Mouse (Mus musculus): ENCODE data around the gene Gzf1.
A peak's percentile ranks its signal among the peaks of the same experiment; 100 is the strongest.

Gzf1 gene

DNA sequence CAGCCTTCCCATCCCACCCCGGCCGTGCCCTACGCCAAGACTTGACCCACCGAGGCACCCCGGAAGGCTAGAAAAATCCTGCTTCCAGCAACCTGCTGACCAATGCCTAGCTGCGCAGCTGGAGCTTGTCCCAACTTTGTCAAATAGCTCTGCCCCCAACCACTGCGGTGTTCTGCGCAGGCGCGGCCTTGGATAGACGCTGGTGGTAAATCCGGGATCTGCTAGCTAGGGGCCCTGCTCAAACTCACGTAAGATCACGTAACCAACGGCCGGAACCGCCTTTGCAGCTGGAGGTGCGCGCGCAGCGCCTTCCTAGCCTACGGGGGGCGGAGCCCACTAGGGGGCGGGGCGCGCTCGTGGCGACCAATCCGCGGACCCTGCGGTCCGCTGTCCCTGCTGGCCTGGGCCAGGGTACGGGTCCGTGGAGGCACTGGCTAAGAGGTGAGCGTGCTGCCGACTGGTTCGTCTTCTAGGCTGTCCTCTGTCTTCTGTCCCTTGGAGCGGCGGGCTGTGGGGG lies at the start of gene Gzf1:
TSS of gene Gzf1 (plus strand) at position 249 of the 517 bp plus-strand sequence.
- DNase-seq (ENCODE audit: low spot score): peak; percentile 99

GRCm38 (mm10) chr2:148631602-148632001 lies 49.2 kb upstream of the Gzf1 start:
- DNase-seq (ENCODE audit: low spot score): no peak

- DNase-seq (ENCODE audit: low spot score): no peak
Observed at GRCm38 (mm10) chr2:148634466-148634865, 46.4 kb upstream of the Gzf1 start.

DNA sequence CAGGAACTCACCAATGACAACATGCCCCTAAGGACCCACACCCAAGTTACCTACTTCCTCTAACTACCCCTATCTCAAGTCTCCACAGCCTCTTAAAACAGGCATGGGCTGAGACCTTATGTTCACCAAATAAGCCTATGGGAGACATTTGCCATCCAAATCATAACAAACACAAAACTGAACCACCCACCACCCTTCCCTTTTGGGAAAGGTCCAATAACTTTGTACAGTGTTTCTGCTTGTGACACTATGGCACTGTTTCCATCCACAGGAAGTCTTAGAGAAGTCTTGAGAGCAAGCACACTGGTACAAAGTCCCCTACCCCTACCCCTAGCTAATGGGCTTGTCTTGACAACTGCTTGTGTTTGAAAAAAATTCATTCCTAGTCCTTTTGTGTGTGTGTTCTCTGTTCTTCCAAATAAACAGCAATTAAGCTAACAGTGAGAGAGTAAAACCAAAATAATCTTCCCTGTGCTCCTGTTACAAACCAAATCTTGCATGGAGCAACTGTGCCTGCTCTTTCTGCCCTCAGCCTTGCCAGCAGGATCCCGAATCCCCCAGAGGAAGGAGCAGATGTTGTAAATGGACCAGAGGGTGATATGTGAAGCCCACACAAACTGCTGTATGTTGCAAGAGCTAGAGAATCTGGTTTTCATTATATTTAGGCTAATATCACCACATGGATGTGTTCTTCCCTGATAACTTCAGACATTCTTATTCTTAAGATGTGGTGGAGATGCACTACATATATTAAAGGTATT lies 38.0 kb upstream of the Gzf1 start:
- DNase-seq (ENCODE audit: low spot score): no peak

DNA sequence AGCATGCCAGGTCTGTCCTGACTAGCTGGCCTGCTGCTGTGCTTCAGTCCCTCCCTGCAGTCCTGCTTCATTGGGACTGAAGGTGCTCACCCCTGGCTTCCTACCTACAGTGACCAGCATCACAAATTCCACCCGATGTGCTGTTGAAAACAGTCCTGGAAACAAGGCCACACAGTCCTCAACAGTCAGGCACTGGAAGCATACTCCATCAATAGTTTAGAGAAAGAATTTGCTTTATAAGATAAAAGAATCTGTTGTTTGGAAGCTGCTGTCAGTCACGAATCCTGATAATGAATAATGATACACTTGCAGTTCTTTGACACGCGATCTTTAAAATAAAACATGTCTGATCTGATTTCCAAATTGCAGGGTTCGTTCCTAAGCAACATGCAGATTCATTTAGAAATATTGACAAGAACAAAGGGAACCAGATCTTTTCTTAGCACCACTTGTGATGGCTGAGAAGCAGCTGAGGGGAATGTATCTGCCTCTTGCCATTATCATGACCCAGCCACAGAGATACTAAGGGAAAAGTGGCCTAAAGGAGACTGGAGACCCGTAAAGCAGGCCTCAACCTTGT lies 36.3 kb upstream of the Gzf1 start:
- no peak for DNase-seq (ENCODE audit: low spot score)

GRCm38 (mm10) chr2:148650587-148651357 lies 30.1 kb upstream of the Gzf1 start:
- DNase-seq (ENCODE audit: low spot score): no peak

GRCm38 (mm10) chr2:148654961-148655360 lies 25.9 kb upstream of the Gzf1 start:
- DNase-seq (ENCODE audit: low spot score): peak; percentile 13

GRCm38 (mm10) chr2:148663458-148663857 lies 17.4 kb upstream of the Gzf1 start:
- DNase-seq (ENCODE audit: low spot score): no peak

GRCm38 (mm10) chr2:148672199-148673096 lies 8.4 kb upstream of the Gzf1 start, which contains the start of gene Nxt1:
Gene Nxt1, plus strand, starts transcription at chr2:148672601.
- DNase-seq (ENCODE audit: low spot score): peak; percentile 98

DNA sequence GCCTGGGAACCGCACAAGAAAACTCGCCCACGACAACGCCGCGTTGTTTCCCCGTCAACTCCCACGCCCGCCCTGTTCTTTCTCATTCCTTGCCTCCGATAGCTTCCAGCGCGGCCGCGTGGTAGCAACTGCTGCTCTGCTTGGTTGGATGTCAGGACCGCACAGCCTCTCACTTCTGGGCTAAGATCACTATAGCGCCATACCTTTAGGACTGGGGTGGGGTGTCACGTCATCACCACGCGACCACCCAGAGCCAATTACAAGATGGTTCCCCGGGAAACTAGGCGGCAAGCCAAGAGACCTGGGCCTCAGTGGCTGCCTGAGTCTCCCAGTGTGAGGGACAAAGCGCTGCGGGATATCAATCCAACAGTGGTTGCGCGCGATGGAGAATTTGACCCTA lies 3.0 kb upstream of the Gzf1 start:
- peak; percentile 73 for DNase-seq (ENCODE audit: low spot score)

- DNase-seq (ENCODE audit: low spot score): peak; percentile 78
Observed at GRCm38 (mm10) chr2:148679346-148679745, 1.5 kb upstream of the Gzf1 start.

GRCm38 (mm10) chr2:148681461-148681891 lies 653 bp downstream of the Gzf1 start:
- DNase-seq (ENCODE audit: low spot score): no peak

GRCm38 (mm10) chr2:148683031-148683430 lies 2.2 kb downstream of the Gzf1 start:
- DNase-seq (ENCODE audit: low spot score): no peak

GRCm38 (mm10) chr2:148684972-148685371 lies 4.1 kb downstream of the Gzf1 start:
- DNase-seq (ENCODE audit: low spot score): no peak

GRCm38 (mm10) chr2:148685709-148686108 lies 4.9 kb downstream of the Gzf1 start:
- peak; percentile 35 for DNase-seq (ENCODE audit: low spot score)

DNA sequence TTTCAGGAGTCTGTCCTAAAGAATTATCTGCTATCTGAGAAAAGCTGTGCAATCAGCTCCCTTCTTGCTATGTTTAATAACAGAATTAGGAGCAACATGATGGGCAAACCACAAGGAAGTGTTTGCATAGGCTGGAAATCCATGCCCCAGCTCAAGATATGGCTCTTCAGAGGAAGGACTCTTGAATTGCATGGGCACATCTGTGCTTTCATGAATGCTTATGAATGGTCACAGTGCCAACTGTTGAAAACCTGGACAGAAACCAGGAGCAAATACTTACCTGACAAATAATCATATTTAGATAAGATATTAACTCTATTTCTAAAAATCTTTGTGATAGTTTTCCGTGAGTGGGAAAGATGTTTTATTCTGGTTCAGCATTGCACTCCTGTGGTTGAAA lies 6.0 kb downstream of the Gzf1 start:
- no peak for DNase-seq (ENCODE audit: low spot score)

DNA sequence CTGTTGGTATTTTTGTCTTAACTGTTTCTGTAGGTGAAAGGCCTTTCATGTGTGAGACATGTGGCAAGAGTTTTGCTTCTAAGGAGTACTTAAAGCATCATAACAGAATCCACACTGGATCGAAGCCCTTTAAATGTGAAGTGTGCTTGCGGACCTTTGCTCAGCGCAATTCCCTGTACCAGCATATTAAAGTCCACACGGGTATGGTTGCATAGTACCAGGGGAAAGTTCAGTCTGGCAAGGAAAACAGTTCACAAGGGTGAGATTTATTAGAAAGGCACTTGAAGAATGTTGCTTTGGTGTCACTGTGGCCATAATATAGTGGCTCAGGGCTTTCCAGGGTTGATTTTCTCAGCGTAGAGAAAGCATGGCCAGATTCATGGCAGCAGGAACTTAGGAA lies 7.1 kb downstream of the Gzf1 start:
- DNase-seq (ENCODE audit: low spot score): no peak

DNA sequence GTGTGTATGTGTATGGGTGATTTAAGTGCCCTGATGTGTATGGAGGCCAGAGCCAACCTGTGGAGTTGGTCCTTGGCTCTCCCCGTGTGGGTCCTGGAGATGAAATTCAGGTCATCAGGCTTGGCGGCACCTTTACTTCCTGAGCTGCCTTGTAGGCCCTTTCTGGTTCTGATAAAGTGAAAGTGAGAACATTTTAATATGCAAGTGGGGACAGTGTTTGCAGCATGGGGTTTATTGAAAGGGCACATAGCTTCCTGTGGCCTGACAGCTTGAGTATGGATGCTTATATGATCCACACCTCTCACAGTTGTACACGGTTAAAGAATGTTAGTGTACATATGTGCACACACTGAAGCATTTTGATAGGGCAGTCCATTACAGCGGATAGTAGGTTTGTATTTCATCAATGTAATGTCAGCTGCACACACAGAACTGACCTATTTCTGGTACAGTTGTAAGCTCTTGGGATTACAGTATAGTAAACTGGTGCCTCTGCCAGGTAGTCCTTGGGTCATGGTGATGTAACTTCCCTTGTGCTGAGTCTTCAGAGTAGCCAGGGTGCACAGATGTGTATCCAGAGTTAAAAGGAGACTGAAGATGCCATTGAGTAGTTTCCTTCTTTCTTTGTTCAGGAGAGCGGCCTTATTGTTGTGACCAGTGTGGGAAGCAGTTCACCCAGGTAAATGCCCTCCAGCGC lies 8.8 kb downstream of the Gzf1 start:
- DNase-seq (ENCODE audit: low spot score): no peak

DNA sequence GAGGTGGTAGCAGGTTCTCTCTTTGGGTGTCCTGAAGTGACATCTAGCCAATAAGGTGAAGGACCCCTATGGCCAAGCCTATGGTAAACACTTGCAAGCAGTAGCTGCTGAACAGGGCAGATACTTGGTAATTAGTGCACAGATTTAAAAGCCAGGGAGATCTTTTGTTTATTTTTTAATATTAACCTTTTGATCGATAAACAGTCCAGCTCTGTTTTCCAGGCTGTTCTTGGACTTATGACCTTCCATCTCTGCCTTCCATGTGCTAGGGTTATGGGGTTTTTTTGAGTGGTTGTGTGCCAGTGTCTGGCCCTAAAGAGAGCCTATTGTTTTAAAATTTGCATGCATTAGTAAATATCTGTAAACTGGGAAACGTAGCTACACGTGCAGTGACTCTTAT lies 9.5 kb downstream of the Gzf1 start:
- no peak for DNase-seq (ENCODE audit: low spot score)

DNA sequence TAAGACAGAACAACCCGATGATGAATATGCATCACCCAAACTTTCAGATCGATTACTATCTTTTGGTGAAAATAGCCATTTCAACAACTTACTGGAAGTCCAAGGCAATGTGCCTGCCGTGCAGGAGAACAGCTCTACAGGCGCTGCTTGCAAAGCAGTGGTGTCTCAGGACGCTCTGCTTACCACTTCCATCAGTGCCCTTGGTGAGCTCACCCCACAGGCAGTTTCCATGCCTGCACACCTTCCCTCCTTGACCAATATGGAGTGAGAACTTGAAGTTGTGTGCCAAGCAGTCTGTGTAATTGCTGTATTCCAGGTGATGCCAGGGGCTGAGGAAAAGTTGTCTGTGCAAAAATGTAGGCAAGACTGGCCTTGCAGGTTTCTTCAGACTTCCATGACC lies 10.0 kb downstream of the Gzf1 start:
- DNase-seq (ENCODE audit: low spot score): no peak

DNA sequence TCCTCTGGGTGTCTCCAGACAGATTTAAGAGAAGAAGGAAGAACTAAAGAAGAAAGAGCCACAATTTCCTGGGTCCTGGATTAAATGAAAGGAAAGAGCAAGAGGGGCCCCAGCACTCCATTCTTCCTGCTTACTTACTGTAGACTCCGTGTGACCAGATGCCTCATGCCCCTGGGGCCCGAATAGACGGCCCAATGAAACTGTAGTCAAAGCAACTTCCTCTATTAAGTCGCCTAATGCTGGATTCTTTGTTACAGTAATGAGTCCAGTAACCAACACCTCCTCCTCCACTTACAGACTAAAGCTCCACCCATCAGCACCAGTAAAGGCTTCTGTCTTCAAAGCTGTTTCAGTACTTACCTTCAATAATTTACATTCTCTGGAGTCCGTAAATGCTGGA lies 17.7 kb downstream of the Gzf1 start:
- DNase-seq (ENCODE audit: low spot score): no peak

Measured in yolk sac, embryonic 10.5 days (tissue).